Mouse (Mus musculus) heart, embryonic 12.5 days (tissue): ENCODE data around the gene Upk1b. TPM values are rescaled to one million over a fixed set of nuclear protein-coding genes. Genes with fewer than 3 reads are reported as not detected.

Experiments used
- ATAC-seq: fragments of 200-750 bp; cut with Nextera tagmentation; 2 replicates; pipeline ENCODE4 v1.8.0; 2017; ENCODE audit warnings: moderate TSS enrichment, moderate library complexity; ENCODE audit not compliant: insufficient number of reproducible peaks, low FRiP score
- H3K27ac ChIP-seq: fragments of 300-500 bp; sonication (generic); 2 replicates; pipeline ENCODE4 v1.5.1; 2016; ENCODE audit warnings: mild to moderate bottlenecking, moderate library complexity; ENCODE audit not compliant: poor library complexity, severe bottlenecking
- H3K27me3 ChIP-seq: fragments of 300-500 bp; sonication (generic); replicated peaks from 2 replicates; pipeline ENCODE4 v1.6.1; 2016; ENCODE audit warnings: mild to moderate bottlenecking, moderate library complexity
- H3K36me3 ChIP-seq: fragments of 300-500 bp; sonication (generic); 2 replicates; pipeline ENCODE4 v1.6.1; 2016; ENCODE audit warnings: mild to moderate bottlenecking, moderate library complexity
- H3K4me1 ChIP-seq: fragments of 300-500 bp; sonication (generic); replicated peaks from 2 replicates; pipeline ENCODE4 v1.6.1; 2016; ENCODE audit warnings: mild to moderate bottlenecking
- H3K4me2 ChIP-seq: fragments of 300-500 bp; sonication (generic); 2 replicates; pipeline ENCODE4 v1.6.1; 2016; ENCODE audit warnings: mild to moderate bottlenecking, moderate library complexity
- H3K4me3 ChIP-seq: fragments of 300-500 bp; sonication (generic); 2 replicates; pipeline ENCODE4 v1.5.1; 2016; ENCODE audit warnings: mild to moderate bottlenecking
- H3K9ac ChIP-seq: fragments of 300-500 bp; sonication (generic); 2 replicates; pipeline ENCODE4 v1.6.1; 2016; ENCODE audit warnings: mild to moderate bottlenecking, moderate library complexity
- H3K9me3 ChIP-seq: fragments of 300-500 bp; sonication (generic); replicated peaks from 2 replicates; pipeline ENCODE4 v1.6.1; 2016; ENCODE audit warnings: mild to moderate bottlenecking, moderate library complexity
- WGBS: fragments of 180-500 bp; shearing (Covaris S2); methylation state at CpG from one replicate; pipeline ENCODE4 v1.1.7; 2016; 5-methylcytosine and 5-hydroxymethylcytosine counted together
- polyA plus RNA-seq: library from polyadenylated mRNA; unstranded; fragments of >200 nt; fragmentation: Nextera tagmentation; extraction: Ambion mirVana; gene quantifications from 2 replicates; pipeline ENCODE4 v1.2.1, GENCODE M21; 2016

Gene Upk1b
- polyA plus RNA-seq, 1 experiment from 2014 or later, result 21.2 TPM

- H3K27ac ChIP-seq, result no peak overlapping the region
- peaks cover 5% of the 10 kb centered on the region; the same call in 1 of the 2 replicates for H3K36me3 ChIP-seq
- no peaks in the 10 kb centered on the region for H3K9me3 ChIP-seq
- no peak overlapping the region for H3K4me2 ChIP-seq
- 88% methylated on average over 10 of the region's 10 CpGs for WGBS
- H3K4me3 ChIP-seq, result no peak overlapping the region
- no peak overlapping the region for H3K9ac ChIP-seq
- H3K4me1 ChIP-seq, result peaks cover 3% of the 10 kb centered on the region; the same call in 1 of the 2 replicates
- ATAC-seq, result no peak
- no peaks in the 10 kb centered on the region for H3K27me3 ChIP-seq
These were observed 56.0 kb downstream of the Upk1b start for GRCm38 (mm10) chr16:38743941-38744673.

DNA sequence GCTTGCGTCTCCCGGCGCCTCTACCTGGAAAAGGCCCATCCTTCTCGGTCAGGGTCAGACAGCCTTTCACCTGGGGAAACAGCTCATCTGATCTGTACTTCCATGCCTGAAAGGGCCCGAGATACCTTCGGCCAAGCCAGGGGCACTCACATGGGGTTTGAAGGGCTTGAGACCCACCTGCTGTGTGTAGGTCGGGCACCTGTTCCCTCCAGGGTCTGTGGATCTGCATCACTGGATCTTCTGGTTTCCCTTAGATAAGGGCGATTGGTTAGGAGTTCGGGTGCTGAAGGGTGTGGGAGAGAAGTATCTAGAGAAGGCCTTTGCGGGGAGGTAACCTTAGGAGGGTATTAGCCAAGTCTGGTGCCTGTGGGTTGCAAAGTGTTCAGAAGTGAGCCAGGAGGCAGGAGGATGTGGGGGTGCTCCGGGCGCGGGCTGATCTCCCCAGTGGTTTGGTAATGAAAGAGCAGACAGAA is 57.4 kb downstream of the Upk1b start:
- Histone ChIP-seq H3K9me3 (no peaks in the 10 kb centered on the region), H3K9ac (peak overlapping the region; percentile 82), H3K27me3 (no peaks in the 10 kb centered on the region), H3K4me1 (peaks cover 3% of the 10 kb centered on the region; the same call in 1 of the 2 replicates), H3K27ac (peak overlapping the region; percentile 78), H3K4me3 (peak overlapping the region; percentile 79), H3K36me3 (peaks cover 5% of the 10 kb centered on the region; the same call in 1 of the 2 replicates), H3K4me2 (peak overlapping the region; percentile 85)
- peak; percentile 58 for ATAC-seq
- WGBS, result 1% methylated on average over 13 of the region's 13 CpGs

DNA sequence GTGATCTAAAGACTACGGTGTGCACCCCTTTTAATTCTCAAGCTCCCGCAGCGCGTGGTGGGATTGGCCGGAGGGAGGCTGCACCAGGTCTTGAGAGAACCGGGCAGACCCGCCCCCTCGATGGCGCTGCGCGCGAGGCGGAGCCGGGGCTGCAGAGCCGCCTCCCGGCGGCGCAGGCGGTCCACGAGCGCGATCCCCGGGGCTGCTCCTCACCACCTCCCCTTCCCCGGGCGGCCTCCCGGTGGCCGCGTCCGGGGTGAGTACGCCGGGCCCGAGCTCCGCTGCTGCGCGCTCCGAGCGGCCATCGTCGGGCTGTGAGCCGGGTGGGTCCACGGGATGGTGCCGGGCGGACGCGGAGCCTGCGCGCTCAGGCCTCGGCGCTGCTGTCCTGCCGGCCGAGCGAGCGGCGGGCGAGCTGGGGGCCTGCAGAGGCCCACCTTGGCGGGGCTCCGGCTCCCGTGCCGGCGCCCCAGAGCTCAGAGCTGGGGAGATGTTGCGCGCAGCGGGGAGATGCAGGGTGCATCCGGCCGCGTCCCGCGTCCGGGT is 57.9 kb downstream of the Upk1b start, which contains the start of gene B4galt4:
Gene B4galt4 (plus strand): TSS at position 152 of the 546 bp plus-strand sequence.
- peak within 1 kb of the TSS; percentile 78 for H3K27ac ChIP-seq
- H3K9me3 ChIP-seq, result no peaks in the 10 kb centered on the region
- WGBS, result under 1% methylated on average over 65 of the region's 69 CpGs
- H3K4me2 ChIP-seq, result peak within 1 kb of the TSS; percentile 85
- peak within 1 kb of the TSS; percentile 82 for H3K9ac ChIP-seq
- H3K4me3 ChIP-seq, result peak within 1 kb of the TSS; percentile 79
- peaks cover 5% of the 10 kb centered on the region; the same call in 1 of the 2 replicates for H3K36me3 ChIP-seq
- peak; percentile 94 for ATAC-seq
- H3K4me1 ChIP-seq, result peaks cover 3% of the 10 kb centered on the region; the same call in 1 of the 2 replicates
- no peaks in the 10 kb centered on the region for H3K27me3 ChIP-seq

DNA sequence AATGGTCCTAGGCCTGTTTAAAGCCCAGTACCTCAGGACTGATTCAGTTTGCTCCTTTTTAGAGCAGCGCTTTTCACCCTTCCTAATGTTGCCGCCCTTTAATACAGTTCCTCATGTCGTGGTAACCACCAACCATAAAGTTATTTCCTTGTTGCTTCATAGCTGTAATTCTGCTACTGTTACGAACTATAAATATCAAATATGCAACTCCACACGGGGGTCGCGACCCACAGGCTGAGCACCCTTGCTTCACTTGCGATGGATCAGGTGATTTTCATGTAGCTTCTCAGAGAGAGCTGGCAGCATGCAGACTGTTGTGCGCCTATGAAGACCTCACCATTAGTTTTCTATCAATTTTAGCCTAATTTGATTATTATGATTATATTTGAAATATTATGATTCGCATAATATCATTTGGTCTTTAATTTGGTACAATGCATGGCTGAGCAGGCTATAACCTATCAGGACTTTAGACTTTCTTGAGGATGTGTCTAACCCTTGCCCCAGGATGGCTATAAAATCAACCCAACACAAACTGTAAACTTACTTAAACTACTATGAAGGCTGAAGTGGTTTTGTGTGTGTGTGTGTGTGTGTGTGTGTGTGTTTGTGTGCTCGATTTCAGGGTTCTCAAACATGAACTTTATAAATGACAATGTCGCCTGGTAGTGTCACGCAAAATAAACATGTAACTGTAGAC is 58.8 kb downstream of the Upk1b start:
- Histone ChIP-seq H3K27me3 (no peaks in the 10 kb centered on the region), H3K4me3 (peak overlapping the region; percentile 79), H3K4me2 (peak overlapping the region; percentile 85), H3K36me3 (peaks cover 5% of the 10 kb centered on the region; the same call in 1 of the 2 replicates), H3K4me1 (peaks cover 3% of the 10 kb centered on the region; the same call in 1 of the 2 replicates), H3K9ac (0 out of 2 replicates have a peak overlapping the region, but pooled peaks have one; percentile 82), H3K9me3 (no peaks in the 10 kb centered on the region), H3K27ac (no peak overlapping the region)
- WGBS, result 82% methylated on average over 13 of the region's 13 CpGs
- ATAC-seq, result no peak

GRCm38 (mm10) chr16:38730921-38731320 is 69.2 kb downstream of the Upk1b start:
- Histone ChIP-seq H3K27me3 (no peaks in the 10 kb centered on the region), H3K36me3 (no peaks in the 10 kb centered on the region), H3K4me1 (peaks cover 8% of the 10 kb centered on the region; the same call in 1 of the 2 replicates), H3K9ac (no peak overlapping the region), H3K4me3 (no peak overlapping the region), H3K27ac (no peak overlapping the region), H3K9me3 (no peaks in the 10 kb centered on the region; the same call in 1 of the 2 replicates), H3K4me2 (no peak overlapping the region)
- WGBS, result 38% methylated on average over 8 of the region's 8 CpGs
- ATAC-seq, result peak; percentile 54; the same call in 1 of the 2 replicates

- 46% methylated on average over 15 of the region's 15 CpGs for WGBS
- ATAC-seq, result peak; percentile 46; the same call in 1 of the 2 replicates
- Histone ChIP-seq H3K4me1 (peaks cover 11% of the 10 kb centered on the region; the same call in 1 of the 2 replicates), H3K4me2 (peak overlapping the region; percentile 48), H3K9ac (no peak overlapping the region), H3K4me3 (no peak overlapping the region; the same call in 1 of the 2 replicates), H3K9me3 (no peaks in the 10 kb centered on the region; the same call in 1 of the 2 replicates), H3K36me3 (no peaks in the 10 kb centered on the region), H3K27me3 (no peaks in the 10 kb centered on the region), H3K27ac (peak overlapping the region; percentile 66; the same call in 1 of the 2 replicates)
These were observed 70.4 kb downstream of the Upk1b start for GRCm38 (mm10) chr16:38729610-38730288.

DNA sequence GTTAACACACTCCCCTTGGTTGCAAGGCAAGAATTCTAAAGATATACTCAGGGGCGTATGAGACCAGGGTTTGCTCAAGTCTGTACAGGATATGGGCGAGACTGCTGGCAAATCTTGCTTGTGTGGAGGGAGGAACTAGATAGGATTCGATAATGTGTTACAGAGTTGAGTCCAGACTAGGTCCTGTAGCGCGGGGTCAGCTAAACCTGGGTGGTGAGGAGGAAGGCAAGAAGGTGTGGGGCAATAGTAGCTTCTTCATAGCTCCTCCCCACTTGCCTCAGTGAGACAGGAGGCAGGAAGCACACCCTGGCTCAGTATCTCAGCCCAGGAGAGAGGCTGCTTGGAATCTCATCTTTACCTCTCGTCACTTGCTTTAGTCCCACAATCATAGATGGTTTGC is 71.0 kb downstream of the Upk1b start:
- H3K4me3 ChIP-seq, result no peak overlapping the region
- H3K36me3 ChIP-seq, result no peaks in the 10 kb centered on the region
- peak; percentile 52; the same call in 1 of the 2 replicates for ATAC-seq
- 58% methylated on average over 6 of the region's 6 CpGs for WGBS
- H3K4me1 ChIP-seq, result peaks cover 16% of the 10 kb centered on the region; the same call in 1 of the 2 replicates
- no peaks in the 10 kb centered on the region; the same call in 1 of the 2 replicates for H3K9me3 ChIP-seq
- H3K27ac ChIP-seq, result 0 out of 2 replicates have a peak overlapping the region, but pooled peaks have one; percentile 32
- H3K27me3 ChIP-seq, result no peaks in the 10 kb centered on the region
- H3K4me2 ChIP-seq, result no peak overlapping the region
- H3K9ac ChIP-seq, result no peak overlapping the region

GRCm38 (mm10) chr16:38728576-38729132 is 71.5 kb downstream of the Upk1b start:
- 88% methylated on average over 15 of the region's 15 CpGs for whole genome bisulfite sequencing
- H3K9me3 ChIP-seq, result no peaks in the 10 kb centered on the region
- no peak for ATAC-seq

DNA sequence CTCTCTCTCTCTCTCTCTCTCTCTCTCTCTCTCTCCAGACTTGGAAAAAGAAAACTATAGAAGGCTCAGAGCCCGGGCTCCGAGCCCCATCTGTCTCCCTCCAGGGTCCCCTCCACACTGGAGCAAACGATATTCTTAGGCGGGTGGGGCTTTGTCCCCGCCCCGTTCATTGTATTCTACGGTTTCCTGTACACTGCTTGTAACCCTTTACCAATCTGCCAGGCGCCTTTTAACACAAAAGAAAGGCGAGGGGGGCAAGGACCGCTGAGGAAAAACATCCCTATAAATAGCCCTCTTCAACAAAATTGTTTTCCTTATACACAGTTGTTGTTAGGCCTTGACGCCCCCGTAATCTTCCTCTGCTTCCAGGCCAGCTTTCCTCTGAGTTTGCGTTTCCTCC is 75.2 kb downstream of the Upk1b start:
- H3K4me3 ChIP-seq, result no peak overlapping the region
- H3K36me3 ChIP-seq, result no peaks in the 10 kb centered on the region
- H3K27ac ChIP-seq, result no peak overlapping the region
- peak; percentile 35; the same call in 1 of the 2 replicates for ATAC-seq
- WGBS, result 43% methylated on average over 13 of the region's 13 CpGs
- peak overlapping the region; percentile 15 for H3K4me2 ChIP-seq
- no peaks in the 10 kb centered on the region for H3K9me3 ChIP-seq
- peaks cover 16% of the 10 kb centered on the region; the same call in 1 of the 2 replicates for H3K4me1 ChIP-seq
- no peaks in the 10 kb centered on the region for H3K27me3 ChIP-seq
- no peak overlapping the region for H3K9ac ChIP-seq

More at GRCm38 (mm10) chr16:38728576-38729132, 71.5 kb downstream of the Upk1b start:
- Histone ChIP-seq H3K4me1 (peaks cover 16% of the 10 kb centered on the region; the same call in 1 of the 2 replicates), H3K9ac (no peak overlapping the region), H3K27ac (no peak overlapping the region), H3K27me3 (no peaks in the 10 kb centered on the region), H3K4me3 (no peak overlapping the region), H3K36me3 (no peaks in the 10 kb centered on the region), H3K4me2 (no peak overlapping the region)

- Histone ChIP-seq H3K4me1 (peaks cover 16% of the 10 kb centered on the region; the same call in 1 of the 2 replicates), H3K36me3 (no peaks in the 10 kb centered on the region), H3K4me3 (no peak overlapping the region), H3K27me3 (no peaks in the 10 kb centered on the region), H3K27ac (no peak overlapping the region), H3K4me2 (no peak overlapping the region; the same call in 1 of the 2 replicates), H3K9me3 (no peaks in the 10 kb centered on the region), H3K9ac (no peak overlapping the region)
- 68% methylated on average over 8 of the region's 8 CpGs for WGBS
- no peak for ATAC-seq
These were observed 75.9 kb downstream of the Upk1b start for GRCm38 (mm10) chr16:38724256-38724655.
